Comparison of ENCODE assay signal across 7 mouse cellular contexts in the genomic region with DNA sequence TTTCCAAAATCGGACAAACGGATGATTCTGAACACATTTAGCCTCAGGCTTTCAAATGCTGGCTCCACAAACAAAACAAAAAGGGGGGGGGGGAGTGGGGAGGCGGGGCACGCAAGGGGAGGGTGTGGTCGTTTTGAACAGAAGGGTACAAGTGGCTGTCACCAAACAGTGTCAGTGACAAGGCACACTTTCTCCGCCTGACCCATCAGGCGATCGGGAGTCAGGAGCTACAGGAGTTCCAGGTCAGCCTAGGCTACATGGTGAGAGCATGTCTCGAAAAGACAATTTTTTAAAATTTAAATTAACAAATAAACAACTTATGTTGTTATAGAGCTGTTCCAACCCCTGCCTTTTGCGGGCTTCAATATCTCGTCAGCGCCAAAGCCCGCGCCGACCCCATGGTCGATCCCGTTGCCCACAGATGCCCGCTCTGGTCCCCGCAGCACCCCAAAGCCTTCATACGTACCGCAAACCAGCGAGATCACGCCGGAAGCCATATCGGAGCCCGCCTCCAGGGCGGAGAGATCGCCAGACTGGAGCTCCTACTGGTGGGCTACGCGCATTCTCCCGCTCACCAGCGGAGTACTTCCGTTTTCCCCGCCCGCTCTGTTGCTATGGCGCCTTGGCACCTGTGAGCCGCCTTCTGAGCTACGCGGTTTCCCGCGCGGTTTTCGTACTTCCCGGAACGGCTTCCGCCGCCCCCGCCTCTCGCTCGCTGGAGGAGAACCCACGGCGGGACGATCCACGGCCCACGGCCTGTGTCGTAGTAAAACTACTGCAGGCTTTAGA. TPM values are rescaled to one million over a fixed set of nuclear protein-coding genes. Genes with fewer than 3 reads are reported as not detected.
A peak's percentile ranks its signal among the peaks of the same experiment; 100 is the strongest.
DNase-seq lines count a peak whose midpoint lies in the region; ATAC-seq lines count a peak whose summit lies in the region.

A gene (minus strand): TSS at position 650 of the 789 bp plus-strand sequence.

- peaks cover 17% of the 10 kb centered on the region for H3K4me1 ChIP-seq in intestine, embryonic 16.5 days (ENCODE audit: control insufficient read depth, insufficient read depth, low read length)
- peaks cover 10% of the 10 kb centered on the region; the same call in 1 of the 2 replicates for H3K4me1 ChIP-seq in midbrain, embryonic 11.5 days (ENCODE audit: control insufficient read depth, insufficient read depth, low read length)

- under 1% methylated on average over 55 of the region's 56 CpGs for WGBS in intestine, embryonic 16.5 days
- 1% methylated on average over 55 of the region's 56 CpGs for WGBS in midbrain, embryonic 11.5 days

- H3K9ac ChIP-seq in intestine, embryonic 16.5 days (ENCODE audit: low read depth, low read length): peak within 1 kb of the TSS; percentile 79
- peak within 1 kb of the TSS; percentile 70 for H3K9ac ChIP-seq in midbrain, embryonic 11.5 days (ENCODE audit: low read length)

- H3K9me3 ChIP-seq in intestine, embryonic 16.5 days (ENCODE audit: control insufficient read depth, low read length): no peaks in the 10 kb centered on the region
- no peaks in the 10 kb centered on the region for H3K9me3 ChIP-seq in midbrain, embryonic 11.5 days (ENCODE audit: control insufficient read depth, low read length)

- peak within 1 kb of the TSS; percentile 74 for H3K4me2 ChIP-seq in intestine, embryonic 16.5 days (ENCODE audit: low read depth, low read length)
- peak within 1 kb of the TSS; percentile 49 for H3K4me2 ChIP-seq in midbrain, embryonic 11.5 days

- DNase-seq in adrenal gland, adult 8-10 months: peak; percentile 95
- DNase-seq in embryo, embryonic 9.5 days (ENCODE audit: extremely low spot score): peak; percentile 90
- DNase-seq in gastrocnemius, postnatal 4 days (ENCODE audit: low spot score in 2 of 2): peak; percentile 78 to 95
- DNase-seq in left cerebral cortex, postnatal 36 days (ENCODE audit: low spot score in 2 of 2): peak; percentile 95 to 96
- peak; percentile 98 for DNase-seq in midbrain, embryonic 11.5 days (ENCODE audit: low spot score, missing footprints)
- peak; percentile 93 for DNase-seq in skeletal muscle tissue, adult 2 months (ENCODE audit: low read depth, low spot score)

- H3K36me3 ChIP-seq in intestine, embryonic 16.5 days (ENCODE audit: control insufficient read depth, insufficient read depth, low read length): no peaks in the 10 kb centered on the region
- no peaks in the 10 kb centered on the region for H3K36me3 ChIP-seq in midbrain, embryonic 11.5 days (ENCODE audit: control insufficient read depth, insufficient read depth, low read length)

- intact Hi-C loops in left cerebral cortex, postnatal 36 days (cut with DNase I): loop anchor here (5.0 kb wide), 2 partner anchors 61 to 91 kb away; a partner anchor contains a TSS

- no peaks in the 10 kb centered on the region for H3K27me3 ChIP-seq in intestine, embryonic 16.5 days (replicated peaks; ENCODE audit: control insufficient read depth, insufficient read depth, low read length)
- no peaks in the 10 kb centered on the region for H3K27me3 ChIP-seq in midbrain, embryonic 11.5 days (ENCODE audit: control insufficient read depth, insufficient read depth, low read length)

- H3K27ac ChIP-seq in intestine, embryonic 16.5 days (ENCODE audit: low read length): peak within 1 kb of the TSS; percentile 90
- peak within 1 kb of the TSS; percentile 0 for H3K27ac ChIP-seq in midbrain, embryonic 11.5 days (ENCODE audit: low read depth, low read length)

- peak within 1 kb of the TSS; percentile 64 for H3K4me3 ChIP-seq in intestine, embryonic 16.5 days (ENCODE audit: low read length)
- H3K4me3 ChIP-seq in midbrain, embryonic 11.5 days (ENCODE audit: low read depth, low read length): peak within 1 kb of the TSS; percentile 43

- ATAC-seq in intestine, embryonic 16.5 days: peak; percentile 94
- ATAC-seq in midbrain, embryonic 11.5 days (ENCODE audit: low FRiP score): peak; percentile 99

RNA-seq across cellular contexts. Expression of the gene that starts here (rescaled TPM):
- 10 to 100 TPM; 49.6 to 62.7 (median 51.9) TPM for total RNA-seq in adrenal gland, adult 8-10 months (2022)
- total RNA-seq in gastrocnemius, postnatal 4 days (2021): 10 to 100 TPM; 28.3 to 33.6 TPM
- polyA plus RNA-seq in intestine, embryonic 16.5 days (2015; fragmentation: Nextera tagmentation; extraction: Ambion mirVana): 104 and 115 TPM in 2 replicates
- total RNA-seq in left cerebral cortex, postnatal 36 days (2021): 10 to 100 TPM; 13.2 to 15.0 TPM
- 115 and 128 TPM in 2 replicates for polyA plus RNA-seq in midbrain, embryonic 11.5 days (2014; fragmentation: Nextera tagmentation; extraction: Ambion mirVana)

Comparison
In these comparisons a context has a peak if more than half of its experiments do, and no peak if none do; other contexts are left out.
1. Peak in every context shown above with its lines: DNase-seq, ATAC-seq, H3K4me3 ChIP-seq and H3K27ac ChIP-seq.